Mouse (Mus musculus): ENCODE results near the gene Gm20388. TPM values are rescaled to one million over a fixed set of nuclear protein-coding genes. Genes with fewer than 3 reads are reported as not detected.
"Not testable (repeated sequence)": the region's sequence is repeated elsewhere in the genome, so short reads cannot be mapped to it uniquely, and the experiment has no call there.

Gm20388 gene
- total and polyA plus RNA-seq, 2 experiments from 2014 or later, result 51.3 TPM; not detected in 1

DNA sequence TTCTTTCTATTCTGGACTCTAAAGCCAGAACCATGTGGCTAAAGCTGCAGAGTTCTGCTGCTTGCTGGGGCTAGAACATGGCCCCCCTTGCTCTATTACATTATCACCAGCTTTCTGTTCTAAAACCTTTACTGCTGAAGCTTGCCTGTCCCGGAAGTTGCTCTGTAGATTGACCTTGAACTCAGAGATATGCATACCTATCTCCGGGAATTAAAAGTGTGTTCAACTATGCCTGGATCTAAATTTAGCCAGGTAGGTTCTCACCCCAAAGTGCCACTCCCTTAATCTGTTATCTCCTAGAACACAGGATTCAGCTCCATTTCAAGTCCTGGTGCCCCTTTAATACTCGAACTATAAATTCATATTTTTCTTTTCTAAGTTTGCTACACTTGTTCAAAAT, 4100.9 kb downstream of the Gm20388 start:
- no peak overlapping the region for H3K9ac ChIP-seq
- no peak for DNase-seq
- no peaks in the 10 kb centered on the region for H3K27me3 ChIP-seq (ENCODE audit: insufficient read depth, low read length)
- H3K36me3 ChIP-seq (ENCODE audit: insufficient read depth), result peaks cover 30% of the 10 kb centered on the region
- no peak for TF ChIP-seq CTCF (IDR thresholded peaks at IDR 0.05; ENCODE audit: low read depth)
- no peaks in the 10 kb centered on the region for H3K9me3 ChIP-seq (ENCODE audit: low read length)
- no peak for ATAC-seq
- no peak overlapping the region for H3K27ac ChIP-seq (ENCODE audit: low read depth, low read length)
- H3K4me3 ChIP-seq (ENCODE audit: low read depth, low read length), result no peak overlapping the region
- no peaks in the 10 kb centered on the region for H3K4me1 ChIP-seq (ENCODE audit: insufficient read depth)
- no peak overlapping the region for H3K4me2 ChIP-seq (ENCODE audit: low read depth)
- WGBS, result 89% methylated on average over 3 of the region's 3 CpGs

DNA sequence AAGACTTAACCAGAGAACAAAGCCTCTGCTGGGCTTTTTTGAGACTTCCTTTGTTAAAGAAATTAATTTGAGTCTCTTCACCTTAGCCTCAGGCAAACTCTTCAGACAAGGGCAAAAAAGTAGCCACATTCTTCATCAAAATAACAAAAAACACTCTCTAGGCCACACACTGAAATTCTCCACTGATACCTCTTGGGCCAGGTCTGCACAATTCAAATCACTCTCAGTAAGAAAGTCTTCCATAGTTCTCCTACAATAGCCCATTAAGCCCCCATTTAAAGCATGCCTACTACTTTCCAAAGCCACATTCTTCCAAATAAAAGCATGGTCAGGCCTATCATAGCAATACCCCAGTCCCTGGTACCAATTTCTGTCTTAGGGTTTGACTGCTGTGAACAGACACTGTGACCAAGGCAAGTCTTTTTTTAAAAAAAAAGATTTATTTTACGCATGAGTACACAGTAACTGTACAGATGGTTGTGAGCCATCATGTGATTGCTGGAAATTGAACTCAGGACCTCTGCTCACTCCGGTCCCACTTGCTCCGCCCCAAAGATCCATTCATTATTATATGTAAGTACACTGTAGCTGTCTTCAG, 4101.4 kb downstream of the Gm20388 start:
- H3K4me3 ChIP-seq (ENCODE audit: low read depth, low read length), result no peak overlapping the region
- H3K27ac ChIP-seq (ENCODE audit: low read depth, low read length), result no peak overlapping the region
- peaks cover 25% of the 10 kb centered on the region for H3K36me3 ChIP-seq (ENCODE audit: insufficient read depth)
- no peaks in the 10 kb centered on the region for H3K27me3 ChIP-seq (ENCODE audit: insufficient read depth, low read length)
- H3K9me3 ChIP-seq (ENCODE audit: low read length), result no peaks in the 10 kb centered on the region
- WGBS, result 96% methylated on average over 3 of the region's 3 CpGs
- H3K4me2 ChIP-seq (ENCODE audit: low read depth), result no peak overlapping the region
- ATAC-seq (no peak), DNase-seq (no peak)
- H3K9ac ChIP-seq, result no peak overlapping the region
- TF ChIP-seq CTCF (IDR thresholded peaks at IDR 0.05; ENCODE audit: low read depth), result no peak
- no peaks in the 10 kb centered on the region for H3K4me1 ChIP-seq (ENCODE audit: insufficient read depth)

GRCm38 (mm10) chr8:124014299-124014698, 4103.7 kb downstream of the Gm20388 start:
- not testable (repeated sequence) for H3K27me3 ChIP-seq (ENCODE audit: insufficient read depth, low read length); H3K4me2 ChIP-seq (ENCODE audit: low read depth); H3K36me3 ChIP-seq (ENCODE audit: insufficient read depth); H3K9ac ChIP-seq; DNase-seq; H3K4me3 ChIP-seq (ENCODE audit: low read depth, low read length); H3K27ac ChIP-seq (ENCODE audit: low read depth, low read length); ATAC-seq; H3K4me1 ChIP-seq (ENCODE audit: insufficient read depth); H3K9me3 ChIP-seq (ENCODE audit: low read length)
- 95% methylated on average over 7 of the region's 7 CpGs for WGBS

DNA sequence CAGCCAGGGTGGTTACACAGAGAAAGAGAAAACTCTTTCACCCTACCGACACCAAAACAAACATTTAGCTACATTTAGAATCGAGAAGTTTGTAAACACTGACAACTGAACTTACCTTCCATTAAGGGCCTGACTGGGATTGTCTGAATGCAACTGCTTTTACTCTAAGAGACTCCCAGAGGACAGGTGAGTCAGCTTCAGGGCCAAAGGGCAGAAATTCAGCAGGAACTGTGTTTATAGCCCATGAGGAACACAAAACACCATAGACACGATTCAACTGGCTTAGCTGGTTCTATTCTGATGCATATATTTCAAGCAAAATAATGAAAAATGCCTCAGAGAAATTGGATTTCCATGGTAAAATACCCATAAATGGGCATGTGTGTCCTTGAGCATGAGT, 4104.1 kb downstream of the Gm20388 start:
- H3K9me3 ChIP-seq (ENCODE audit: low read length), result no peaks in the 10 kb centered on the region
- H3K4me2 ChIP-seq (ENCODE audit: low read depth), result no peak overlapping the region
- no peak overlapping the region for H3K27ac ChIP-seq (ENCODE audit: low read depth, low read length)
- no peak overlapping the region for H3K4me3 ChIP-seq (ENCODE audit: low read depth, low read length)
- peaks cover 5% of the 10 kb centered on the region; the same call in 1 of the 2 replicates for H3K4me1 ChIP-seq (ENCODE audit: insufficient read depth)
- ATAC-seq (no peak), DNase-seq (no peak)
- no peaks in the 10 kb centered on the region for H3K27me3 ChIP-seq (ENCODE audit: insufficient read depth, low read length)
- H3K9ac ChIP-seq, result no peak overlapping the region
- 0 out of 2 replicates have a peak, but pooled peaks cover under 1% of the 10 kb centered on the region for H3K36me3 ChIP-seq (ENCODE audit: insufficient read depth)
- 86% methylated on average over 3 of the region's 3 CpGs for WGBS
- no peak for TF ChIP-seq CTCF (IDR thresholded peaks at IDR 0.05; ENCODE audit: low read depth)

DNA sequence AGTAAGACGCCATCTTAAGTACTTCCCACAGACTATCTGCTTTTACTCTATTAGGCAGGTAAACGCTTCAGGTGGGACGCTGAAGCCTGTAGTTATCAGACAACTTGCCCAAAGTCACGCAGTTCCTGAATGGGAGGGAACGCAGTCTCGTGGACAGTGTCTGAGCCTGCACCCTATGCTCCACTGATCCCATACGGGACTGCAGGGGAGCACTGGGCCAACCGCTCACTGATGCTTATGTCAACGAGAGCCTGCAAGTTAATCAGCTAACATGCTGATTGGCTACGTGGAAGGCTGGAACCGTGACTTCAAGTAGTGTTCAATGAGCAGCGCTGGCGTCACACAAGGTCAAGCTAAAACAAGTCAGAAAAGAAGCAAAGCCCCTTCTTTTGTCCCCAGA, 4109.1 kb downstream of the Gm20388 start:
- ATAC-seq (no peak), DNase-seq (no peak)
- H3K9me3 ChIP-seq (ENCODE audit: low read length), result no peaks in the 10 kb centered on the region
- H3K4me2 ChIP-seq (ENCODE audit: low read depth), result peak overlapping the region; percentile 73
- no peak overlapping the region for H3K27ac ChIP-seq (ENCODE audit: low read depth, low read length)
- no peaks in the 10 kb centered on the region for H3K27me3 ChIP-seq (ENCODE audit: insufficient read depth, low read length)
- WGBS, result 35% methylated on average over 13 of the region's 13 CpGs
- H3K9ac ChIP-seq, result peak overlapping the region; percentile 59; the same call in 1 of the 2 replicates
- H3K36me3 ChIP-seq (ENCODE audit: insufficient read depth), result peaks cover 5% of the 10 kb centered on the region; the same call in 1 of the 2 replicates
- H3K4me3 ChIP-seq (ENCODE audit: low read depth, low read length), result peak overlapping the region; percentile 63; the same call in 1 of the 2 replicates
- TF ChIP-seq CTCF (IDR thresholded peaks at IDR 0.05; ENCODE audit: low read depth), result no peak
- H3K4me1 ChIP-seq (ENCODE audit: insufficient read depth), result peaks cover 9% of the 10 kb centered on the region; the same call in 1 of the 2 replicates

DNA sequence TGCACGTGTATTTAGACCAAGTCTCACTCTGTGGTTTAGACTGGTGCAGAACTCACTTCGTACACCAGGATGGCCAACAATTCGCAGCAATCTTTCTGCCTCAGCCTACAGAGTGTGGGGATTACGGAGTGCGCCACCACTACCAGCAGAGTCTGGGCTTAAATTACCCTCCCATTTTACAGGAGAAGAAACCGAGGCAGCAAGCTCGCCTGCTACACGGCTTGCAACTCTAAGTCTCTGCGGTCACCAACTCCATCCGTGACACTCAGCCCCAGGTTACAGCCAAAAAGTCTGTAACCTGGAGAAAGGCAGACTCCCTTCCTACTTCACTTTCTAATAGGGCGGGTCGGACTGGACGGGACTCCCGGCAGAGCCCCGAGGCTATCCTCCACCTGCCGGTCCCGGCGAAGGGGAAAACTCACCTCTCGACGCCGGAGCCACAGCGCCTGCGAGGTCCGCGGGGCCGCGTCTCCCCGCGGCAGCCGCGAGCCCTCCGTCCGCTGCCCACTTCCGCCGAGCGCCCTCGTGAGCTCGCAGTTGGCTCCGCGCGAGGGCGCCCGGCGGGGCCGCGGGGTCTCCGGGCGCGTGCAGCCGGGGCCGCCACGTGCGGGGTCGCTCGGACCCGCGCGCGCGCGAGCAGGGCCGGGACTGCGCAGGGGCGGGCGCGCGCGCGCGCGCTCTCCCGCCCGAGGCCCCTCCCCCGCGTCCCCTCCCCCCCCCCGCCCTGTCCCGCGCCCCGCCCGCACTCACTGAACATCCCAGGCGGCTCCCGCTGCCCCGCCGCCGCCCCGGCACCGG, 4110.0 kb downstream of the Gm20388 start:
- H3K27ac ChIP-seq (ENCODE audit: low read depth, low read length), result peak overlapping the region; percentile 92
- peak overlapping the region; percentile 59 for H3K9ac ChIP-seq
- DNase-seq (peak; percentile 83), ATAC-seq (peak; percentile 88)
- no peaks in the 10 kb centered on the region for H3K9me3 ChIP-seq (ENCODE audit: low read length)
- H3K36me3 ChIP-seq (ENCODE audit: insufficient read depth), result peaks cover 5% of the 10 kb centered on the region; the same call in 1 of the 2 replicates
- H3K27me3 ChIP-seq (ENCODE audit: insufficient read depth, low read length), result no peaks in the 10 kb centered on the region
- H3K4me1 ChIP-seq (ENCODE audit: insufficient read depth), result peaks cover 9% of the 10 kb centered on the region; the same call in 1 of the 2 replicates
- peak overlapping the region; percentile 73 for H3K4me2 ChIP-seq (ENCODE audit: low read depth)
- peak overlapping the region; percentile 63 for H3K4me3 ChIP-seq (ENCODE audit: low read depth, low read length)
- TF ChIP-seq CTCF (IDR thresholded peaks at IDR 0.05; ENCODE audit: low read depth), result peak; percentile 30
- 2% methylated on average over 44 of the region's 87 CpGs for WGBS

Data from forebrain, postnatal 0 days (tissue).